Mouse (Mus musculus): ENCODE results near the gene Ccdc3.
"Not testable (repeated sequence)": the region's sequence is repeated elsewhere in the genome, so short reads cannot be mapped to it uniquely, and the experiment has no call there.

Ccdc3 gene

DNA sequence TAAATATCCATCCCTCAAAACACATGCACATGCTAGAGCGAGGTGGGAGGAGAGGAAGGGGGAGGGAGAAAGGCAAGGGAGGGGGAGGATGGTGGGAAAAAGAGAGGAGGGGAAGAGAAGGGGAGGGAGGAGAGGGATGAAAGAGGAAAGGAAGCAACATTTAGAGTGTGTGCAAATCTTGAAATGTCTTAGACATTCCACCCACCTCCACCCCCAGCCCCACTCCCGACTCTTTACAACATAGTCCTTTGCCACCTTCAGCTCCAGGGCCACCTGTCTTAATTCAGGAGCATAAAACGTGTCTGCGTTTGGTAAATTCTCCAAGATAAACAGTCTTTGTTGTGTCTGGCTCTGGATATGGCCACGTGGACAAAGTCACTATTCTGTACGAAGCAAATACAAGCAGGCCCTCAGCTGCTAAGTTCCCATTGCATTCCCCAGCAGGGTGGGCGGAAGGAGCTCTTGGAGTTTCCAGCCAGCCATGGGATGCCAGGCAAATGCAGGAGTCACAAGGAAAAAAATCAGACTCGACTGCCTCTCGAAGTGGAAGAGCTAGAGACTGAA lies 77.8 kb downstream of the Ccdc3 start:
- no peak for DNase-seq

- DNase-seq = no peak
Measured at GRCm38 (mm10) chr2:5219206-5219605, 81.6 kb downstream of the Ccdc3 start.

- no peak for DNase-seq
Measured at GRCm38 (mm10) chr2:5219847-5220375, 82.3 kb downstream of the Ccdc3 start.

GRCm38 (mm10) chr2:5222571-5222970 lies 85.0 kb downstream of the Ccdc3 start:
- no peak for DNase-seq

DNA sequence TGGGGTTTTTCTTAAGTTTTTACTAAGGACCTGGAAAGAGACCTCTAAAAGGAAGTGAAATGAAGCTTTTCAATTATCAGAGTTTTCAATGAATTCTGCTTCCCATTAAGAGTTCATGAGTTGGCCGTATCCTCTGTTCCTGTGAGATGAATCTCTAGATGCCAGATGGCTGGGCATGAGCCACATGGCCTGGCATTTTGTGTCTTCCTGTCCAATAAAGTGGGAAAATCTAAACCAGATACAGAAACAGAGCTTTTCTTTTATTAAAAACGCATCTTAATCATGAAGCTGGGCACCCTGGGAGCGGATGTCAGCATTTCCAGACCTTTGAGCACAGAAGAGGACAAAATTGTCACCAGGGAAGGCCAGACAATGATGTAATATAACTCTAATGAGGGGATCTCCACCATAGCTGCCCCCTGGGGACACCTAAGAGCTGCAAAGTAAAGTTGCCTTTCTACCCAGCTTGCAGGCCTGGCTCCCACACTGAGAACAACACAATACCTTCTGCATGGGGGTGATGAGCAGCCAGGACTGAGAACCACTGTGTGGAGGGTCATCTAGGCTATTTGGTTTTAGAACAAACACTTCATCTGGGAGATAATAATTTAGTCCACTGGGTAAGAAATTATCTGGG lies 99.4 kb downstream of the Ccdc3 start:
- DNase-seq = peak; percentile 74 to 80

- DNase-seq = no peak
Measured at GRCm38 (mm10) chr2:5237870-5238269, 100.3 kb downstream of the Ccdc3 start.

GRCm38 (mm10) chr2:5239492-5239891 lies 101.9 kb downstream of the Ccdc3 start:
- DNase-seq = no peak

DNA sequence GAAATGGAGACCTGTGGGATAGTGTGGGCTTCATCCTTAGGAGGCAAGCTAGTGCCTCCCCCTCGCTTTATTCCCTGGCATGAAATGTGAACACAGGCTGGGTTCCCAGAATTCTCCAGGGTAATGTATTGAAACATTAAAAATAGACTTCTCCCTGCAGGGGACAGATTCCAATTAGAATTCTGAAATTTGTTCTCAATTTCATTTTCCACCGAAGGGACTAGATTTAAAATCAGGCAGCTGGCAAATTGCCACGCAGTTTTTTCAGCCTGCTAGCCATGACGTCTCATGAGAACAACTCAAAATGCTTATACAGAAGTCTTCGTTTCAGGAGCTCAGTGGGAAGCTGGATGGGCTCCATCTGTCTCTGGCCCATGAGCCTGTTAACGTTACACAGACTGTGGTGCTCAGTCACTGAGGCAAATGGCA lies 103.9 kb downstream of the Ccdc3 start:
- peak; percentile 68 to 79 for DNase-seq

DNA sequence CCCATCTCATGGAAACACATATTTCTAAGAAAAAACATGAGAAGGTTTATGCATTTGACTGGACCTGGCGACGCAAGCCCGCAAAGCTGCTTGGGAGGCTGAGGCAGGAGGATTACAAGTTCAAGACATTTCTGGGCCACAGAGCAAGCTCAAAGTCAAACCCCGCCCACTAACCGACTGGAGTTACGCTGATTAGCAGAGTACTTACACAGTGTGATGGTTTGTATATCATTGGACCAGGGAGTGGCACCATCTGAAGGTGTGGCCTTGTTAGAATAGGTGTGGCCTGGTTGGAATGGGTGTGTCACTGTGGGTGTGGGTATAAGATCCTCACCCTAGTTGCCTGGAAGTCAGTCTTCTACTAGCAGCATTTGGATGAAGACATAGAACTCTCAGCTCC lies 111.6 kb downstream of the Ccdc3 start:
- not testable (repeated sequence) for DNase-seq

- DNase-seq = peak; percentile 43 to 55
Measured at GRCm38 (mm10) chr2:5249969-5250368, 112.4 kb downstream of the Ccdc3 start.

DNA sequence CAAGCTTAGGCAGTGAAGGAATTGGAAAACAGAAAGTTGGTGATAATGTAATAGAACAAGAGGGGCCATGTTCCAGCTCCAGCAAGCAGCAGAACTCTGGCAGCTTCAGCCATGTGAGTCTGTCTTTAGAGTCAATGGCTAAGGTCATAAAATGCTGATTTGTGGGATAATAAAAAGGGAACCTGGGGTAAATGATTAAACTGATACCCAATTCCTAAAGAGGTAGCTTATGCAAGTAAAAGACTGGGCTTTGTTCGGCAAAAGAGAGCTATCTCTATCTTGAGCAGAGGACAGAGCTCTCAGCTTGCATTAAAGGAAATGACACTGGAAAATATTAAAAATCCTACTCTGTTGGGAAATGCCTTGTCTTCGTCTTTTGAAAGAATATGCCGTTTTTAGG lies 120.7 kb downstream of the Ccdc3 start:
- DNase-seq = no peak

- DNase-seq = no peak
Measured at GRCm38 (mm10) chr2:5262279-5262678, 124.7 kb downstream of the Ccdc3 start.

- no peak for DNase-seq
Measured at GRCm38 (mm10) chr2:5267980-5268379, 130.4 kb downstream of the Ccdc3 start.

Data from cerebellum, postnatal 25 days (tissue).